Mouse (Mus musculus): ENCODE results near the gene Nes. TPM values are rescaled to one million over a fixed set of nuclear protein-coding genes. Genes with fewer than 3 reads are reported as not detected.
A peak's percentile ranks its signal among the peaks of the same experiment; 100 is the strongest.

The Nes gene
- polyA plus RNA-seq, 1 experiment from 2014 or later: 5.7 TPM

DNA sequence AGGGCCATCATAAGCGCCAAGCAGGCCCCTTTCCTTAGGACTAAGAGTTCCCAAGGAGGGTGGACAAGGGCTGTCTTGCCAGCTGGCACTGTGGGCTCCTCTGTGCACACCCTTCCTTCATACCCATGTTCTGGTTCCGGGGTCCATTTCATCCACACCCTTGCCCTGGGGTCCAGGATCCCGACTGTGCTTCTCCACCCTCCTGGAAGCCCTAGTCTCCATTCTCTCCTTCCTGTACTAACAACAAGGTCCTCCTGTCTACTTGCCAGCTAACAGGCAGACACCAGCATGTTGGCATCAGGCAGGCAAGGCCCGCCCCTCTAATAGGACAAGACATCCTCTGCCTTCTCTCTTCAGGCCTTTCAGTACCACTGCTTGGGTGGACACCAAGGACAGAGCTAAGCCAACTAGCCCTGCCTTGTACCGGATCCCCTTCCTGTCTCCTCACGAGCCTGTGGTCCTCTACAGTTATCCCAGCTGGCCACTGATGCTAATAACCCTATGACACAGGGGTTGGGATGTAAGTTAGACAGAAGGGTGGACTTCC, 10.4 kb downstream of the Nes start:
- Histone ChIP-seq H3K9ac (ENCODE audit: low read length) (no peak overlapping the region), H3K4me2 (replicated peaks; ENCODE audit: low read depth) (no peak overlapping the region), H3K36me3 (ENCODE audit: control insufficient read depth, insufficient read depth, low read length) (no peaks in the 10 kb centered on the region; the same call in 1 of the 2 replicates), H3K9me3 (ENCODE audit: control insufficient read depth, low read length) (no peaks in the 10 kb centered on the region), H3K27me3 (ENCODE audit: control insufficient read depth, insufficient read depth, low read length) (no peaks in the 10 kb centered on the region), H3K27ac (replicated peaks) (peak overlapping the region; percentile 89), H3K4me1 (replicated peaks; ENCODE audit: control insufficient read depth, insufficient read depth) (peaks cover 12% of the 10 kb centered on the region), H3K4me3 (ENCODE audit: low read depth, low read length) (no peak overlapping the region)
- no peak for TF ChIP-seq EP300 (optimal IDR thresholded peaks at IDR 0.05)
- WGBS: 77% methylated on average over 6 of the region's 6 CpGs
- DNase-seq (ENCODE audit: low spot score) (no peak), ATAC-seq (ENCODE audit: low FRiP score, low TSS enrichment) (no peak)

DNA sequence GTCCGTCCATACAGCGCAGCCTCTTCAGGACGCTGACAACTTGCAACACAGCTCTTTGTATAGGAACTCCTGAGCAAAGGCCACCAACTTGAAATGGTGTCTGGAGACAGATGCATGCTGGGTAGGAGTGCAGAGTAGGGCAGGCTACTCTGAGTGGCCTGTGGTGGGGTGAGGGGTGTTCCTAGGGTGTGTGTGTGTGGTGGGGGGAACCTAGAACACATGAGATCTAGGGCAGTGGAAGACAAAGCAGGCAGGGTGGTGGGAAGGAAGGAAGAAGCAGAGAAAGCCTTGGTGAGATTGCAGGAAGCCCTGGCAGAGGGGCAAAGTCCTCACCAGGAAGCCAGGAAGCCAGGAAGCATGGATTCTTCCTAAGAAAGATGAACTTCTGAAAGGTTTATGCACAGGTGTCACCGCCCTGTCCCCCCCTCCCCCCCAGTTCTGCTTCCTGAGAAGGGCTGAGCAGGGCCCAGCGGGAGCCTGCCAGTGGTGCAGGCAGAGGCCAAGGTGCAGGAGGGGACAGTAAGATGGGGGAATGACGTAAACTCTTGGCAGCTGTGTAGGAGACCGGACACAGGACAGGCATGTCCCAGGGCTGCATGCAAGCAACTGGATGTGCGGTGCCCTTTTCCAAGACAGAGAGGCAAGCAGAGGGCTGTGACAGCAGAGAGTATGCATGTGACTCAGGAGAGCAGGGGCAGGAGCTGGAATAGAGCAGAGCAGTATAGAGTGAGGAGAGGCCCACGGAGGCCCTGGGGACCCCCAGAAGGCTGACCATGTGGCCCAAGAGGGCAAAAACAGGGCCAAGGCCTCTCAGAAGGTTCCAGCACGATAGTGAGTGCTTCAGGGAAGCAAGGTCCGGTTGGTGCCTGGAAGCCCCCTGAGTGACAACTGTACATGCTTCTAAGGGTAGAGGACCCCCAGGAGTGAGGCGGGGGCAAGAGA, 11.3 kb downstream of the Nes start:
- Histone ChIP-seq H3K9ac (ENCODE audit: low read length) (peak overlapping the region; percentile 19), H3K4me1 (replicated peaks; ENCODE audit: control insufficient read depth, insufficient read depth) (peaks cover 12% of the 10 kb centered on the region)
- DNase-seq (ENCODE audit: low spot score): peak; percentile 35

DNA sequence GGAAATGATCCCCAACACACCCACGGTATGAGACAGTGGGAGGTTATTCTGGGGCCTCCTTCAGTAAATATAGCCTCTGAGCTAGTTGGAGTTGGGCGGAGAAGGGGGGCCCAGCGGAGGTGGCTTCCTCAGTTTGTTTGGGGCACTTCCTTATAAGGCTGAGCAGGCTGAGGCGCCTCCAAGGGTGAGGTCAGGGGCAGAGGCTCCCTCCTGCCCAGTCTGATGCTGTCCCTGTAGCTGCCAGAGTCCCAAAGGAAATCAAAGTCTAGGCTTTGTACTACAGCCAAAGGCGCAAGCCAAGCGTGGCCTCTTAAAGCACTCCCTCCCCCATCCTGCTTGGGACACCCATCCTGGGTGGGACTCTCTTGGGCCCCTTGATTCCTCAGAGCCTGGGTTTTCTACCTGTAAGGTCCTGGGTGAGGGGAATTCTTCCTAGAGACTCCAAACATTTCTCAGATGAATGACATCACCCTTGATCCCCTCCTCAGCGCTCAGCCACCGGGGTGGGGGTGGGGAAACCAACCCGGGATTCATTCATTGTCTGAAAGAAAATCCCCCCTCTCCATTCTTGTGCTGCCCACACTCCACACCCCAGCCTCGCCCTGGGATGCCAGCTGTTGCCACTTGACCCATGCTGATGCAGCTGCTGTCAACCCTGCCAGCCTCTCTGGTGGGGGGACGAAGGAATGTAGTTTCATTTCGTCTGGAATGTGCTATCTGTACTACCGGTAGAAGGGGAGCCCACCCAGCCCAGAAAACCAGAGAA, 12.1 kb downstream of the Nes start:
- DNase-seq (ENCODE audit: low spot score): peak; percentile 66
- H3K27ac ChIP-seq (replicated peaks): peak overlapping the region; percentile 89

More for the DNA sequence above, 11.3 kb downstream of the Nes start:
- H3K4me2 ChIP-seq (replicated peaks; ENCODE audit: low read depth): peak overlapping the region; percentile 39
- no peaks in the 10 kb centered on the region; the same call in 1 of the 2 replicates for H3K36me3 ChIP-seq (ENCODE audit: control insufficient read depth, insufficient read depth, low read length)
- H3K27ac ChIP-seq (replicated peaks): peak overlapping the region; percentile 89
- peak; percentile 22; the same call in 1 of the 2 replicates for ATAC-seq (ENCODE audit: low FRiP score, low TSS enrichment)
- TF ChIP-seq CTCF (IDR thresholded peaks at IDR 0.05; ENCODE audit: low read depth) (no peak), EP300 (optimal IDR thresholded peaks at IDR 0.05) (no peak)
- H3K27me3 ChIP-seq (ENCODE audit: control insufficient read depth, insufficient read depth, low read length): no peaks in the 10 kb centered on the region
- H3K4me3 ChIP-seq (ENCODE audit: low read depth, low read length): no peak overlapping the region
- WGBS: 28% methylated on average over 12 of the region's 12 CpGs
- no peaks in the 10 kb centered on the region for H3K9me3 ChIP-seq (ENCODE audit: control insufficient read depth, low read length)

DNA sequence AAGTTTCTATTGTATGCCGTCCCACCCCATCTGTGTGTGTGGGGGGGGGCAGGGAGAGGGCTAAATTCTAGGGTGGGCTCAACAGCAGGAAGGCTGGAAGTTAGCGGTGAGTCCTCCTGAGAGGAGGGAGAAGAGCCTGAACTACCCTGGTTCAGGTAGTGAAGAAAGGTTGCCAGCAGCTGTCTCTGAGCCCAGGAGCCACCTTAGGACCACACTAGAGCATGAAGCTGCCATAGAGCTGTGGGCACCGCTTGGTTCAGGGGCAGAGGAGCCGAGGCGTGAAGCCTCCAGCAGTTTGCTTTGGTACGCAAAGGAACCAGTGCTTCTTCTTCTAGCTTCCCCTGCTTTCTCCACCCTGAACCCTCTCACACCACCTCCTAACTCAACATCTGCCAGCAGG, 12.7 kb downstream of the Nes start:
- TF ChIP-seq EP300 (optimal IDR thresholded peaks at IDR 0.05) (no peak), CTCF (IDR thresholded peaks at IDR 0.05; ENCODE audit: low read depth) (no peak)
- no peak overlapping the region for H3K9ac ChIP-seq (ENCODE audit: low read length)
- ATAC-seq (ENCODE audit: low FRiP score, low TSS enrichment): no peak

More for the DNA sequence above, 12.1 kb downstream of the Nes start:
- no peak for TF ChIP-seq EP300 (optimal IDR thresholded peaks at IDR 0.05)
- TF ChIP-seq CTCF (IDR thresholded peaks at IDR 0.05; ENCODE audit: low read depth): no peak
- WGBS: 8% methylated on average over 13 of the region's 13 CpGs
- peak overlapping the region; percentile 19 for H3K9ac ChIP-seq (ENCODE audit: low read length)
- H3K4me2 ChIP-seq (replicated peaks; ENCODE audit: low read depth): peak overlapping the region; percentile 39
- peaks cover 15% of the 10 kb centered on the region for H3K4me1 ChIP-seq (replicated peaks; ENCODE audit: control insufficient read depth, insufficient read depth)
- H3K36me3 ChIP-seq (ENCODE audit: control insufficient read depth, insufficient read depth, low read length): no peaks in the 10 kb centered on the region
- no peak overlapping the region for H3K4me3 ChIP-seq (ENCODE audit: low read depth, low read length)
- no peaks in the 10 kb centered on the region for H3K27me3 ChIP-seq (ENCODE audit: control insufficient read depth, insufficient read depth, low read length)
- H3K9me3 ChIP-seq (ENCODE audit: control insufficient read depth, low read length): no peaks in the 10 kb centered on the region
- peak; percentile 70 for ATAC-seq (ENCODE audit: low FRiP score, low TSS enrichment)

GRCm38 (mm10) chr3:87984094-87984493, 13.2 kb downstream of the Nes start:
- H3K9ac ChIP-seq (ENCODE audit: low read length): no peak overlapping the region
- H3K4me2 ChIP-seq (replicated peaks; ENCODE audit: low read depth): no peak overlapping the region
- 35% methylated on average over 3 of the region's 3 CpGs for WGBS

More for the DNA sequence above, 12.7 kb downstream of the Nes start:
- no peaks in the 10 kb centered on the region for H3K9me3 ChIP-seq (ENCODE audit: control insufficient read depth, low read length)
- H3K36me3 ChIP-seq (ENCODE audit: control insufficient read depth, insufficient read depth, low read length): no peaks in the 10 kb centered on the region
- H3K4me3 ChIP-seq (ENCODE audit: low read depth, low read length): no peak overlapping the region
- peak overlapping the region; percentile 89 for H3K27ac ChIP-seq (replicated peaks)
- WGBS: 55% methylated on average over 6 of the region's 6 CpGs
- peak overlapping the region; percentile 39 for H3K4me2 ChIP-seq (replicated peaks; ENCODE audit: low read depth)
- H3K4me1 ChIP-seq (replicated peaks; ENCODE audit: control insufficient read depth, insufficient read depth): peaks cover 15% of the 10 kb centered on the region
- no peak for DNase-seq (ENCODE audit: low spot score)
- H3K27me3 ChIP-seq (ENCODE audit: control insufficient read depth, insufficient read depth, low read length): no peaks in the 10 kb centered on the region

More at GRCm38 (mm10) chr3:87984094-87984493, 13.2 kb downstream of the Nes start:
- DNase-seq (ENCODE audit: low spot score) (no peak), ATAC-seq (ENCODE audit: low FRiP score, low TSS enrichment) (no peak)
- peak overlapping the region; percentile 89 for H3K27ac ChIP-seq (replicated peaks)
- H3K36me3 ChIP-seq (ENCODE audit: control insufficient read depth, insufficient read depth, low read length): no peaks in the 10 kb centered on the region
- no peaks in the 10 kb centered on the region for H3K9me3 ChIP-seq (ENCODE audit: control insufficient read depth, low read length)
- H3K4me1 ChIP-seq (replicated peaks; ENCODE audit: control insufficient read depth, insufficient read depth): peaks cover 15% of the 10 kb centered on the region
- no peaks in the 10 kb centered on the region for H3K27me3 ChIP-seq (ENCODE audit: control insufficient read depth, insufficient read depth, low read length)
- H3K4me3 ChIP-seq (ENCODE audit: low read depth, low read length): no peak overlapping the region
- TF ChIP-seq CTCF (IDR thresholded peaks at IDR 0.05; ENCODE audit: low read depth): no peak
- no peak for TF ChIP-seq EP300 (optimal IDR thresholded peaks at IDR 0.05)
